Mouse (Mus musculus): ENCODE measurements at regions not wholly inside any gene's neighbourhood (a gene's known extent, or its start where the extent isn't known, plus 50 kb on each side); places are given as distances from the start of the nearest gene placed in this dataset.

GRCm38 (mm10) chr15:25221749-25222148, 191.8 kb downstream of the Basp1 start:
- no peak for TF ChIP-seq POLR2A (IDR thresholded peaks at IDR 0.05; ENCODE audit: borderline replicate concordance, insufficient read depth, low read length)
- TF ChIP-seq CTCF (IDR thresholded peaks at IDR 0.05; ENCODE audit: borderline replicate concordance, insufficient read depth, low read depth, low read length): no peak
